Mouse (Mus musculus): ENCODE measurements around the gene Npc1l1.
A peak's percentile ranks its signal among the peaks of the same experiment; 100 is the strongest.

GRCm38 (mm10) chr11:6180811-6181399 lies 49.0 kb downstream of the Npc1l1 start:
- TF ChIP-seq CTCF (IDR thresholded peaks at IDR 0.05; ENCODE audit: low read depth) (peak; percentile 37; the same call in 1 of the 2 replicates), EP300 (optimal IDR thresholded peaks at IDR 0.05) (no peak)
